Mouse (Mus musculus) thymus, adult 2 months (tissue): Measurements from ENCODE around the gene Cdh23.

Source experiments
- CTCF ChIP-seq: fragments of 200-500 bp; IDR thresholded peaks from 2 replicates; pipeline ENCODE4 v1.5.1; 2012; ENCODE audit warnings: mild to moderate bottlenecking, control low read depth, low read length, moderate library complexity, borderline replicate concordance; ENCODE audit not compliant: control insufficient read depth, poor library complexity, insufficient read depth; ENCODE audit errors: extremely low read depth
- POLR2A ChIP-seq: fragments of 200-500 bp; IDR thresholded peaks from 2 replicates; pipeline ENCODE4 v1.6.1; 2012; ENCODE audit warnings: mild to moderate bottlenecking, low read length, control low read depth, moderate library complexity; ENCODE audit not compliant: control insufficient read depth, poor library complexity, insufficient read depth; ENCODE audit errors: extremely low read depth

GRCm38 (mm10) chr10:60607166-60607565 lies 89.1 kb downstream of the Cdh23 start:
- TF ChIP-seq CTCF: no peak
- no peak for TF ChIP-seq POLR2A
